Mouse (Mus musculus) CH12.LX (cell line): ENCODE data around the gene Cacna2d2.

Experiments used
- CHD2 ChIP-seq: IDR thresholded peaks from 2 replicates; pipeline ENCODE4 v1.6.1; 2011; ENCODE audit warnings: low read length, improper control_type of control experiment
- GABPA ChIP-seq: IDR thresholded peaks from 2 replicates; pipeline ENCODE4 v1.6.1; 2012; ENCODE audit warnings: low read depth, low read length, improper control_type of control experiment, inconsistent platforms; ENCODE audit not compliant: insufficient replicate concordance
- NELFE ChIP-seq: IDR thresholded peaks from 2 replicates; pipeline ENCODE4 v1.6.1; 2011; ENCODE audit warnings: low read depth, low read length, improper control_type of control experiment
- NRF1 ChIP-seq: IDR thresholded peaks from 2 replicates; pipeline ENCODE4 v1.6.1; 2014; ENCODE audit warnings: low read depth, mild to moderate bottlenecking, inconsistent platforms, low read length, improper control_type of control experiment, moderate library complexity
- ZKSCAN1 ChIP-seq: IDR thresholded peaks from 2 replicates; pipeline ENCODE4 v1.6.1; 2012; ENCODE audit warnings: low read depth, inconsistent platforms, low read length, improper control_type of control experiment, borderline replicate concordance

DNA sequence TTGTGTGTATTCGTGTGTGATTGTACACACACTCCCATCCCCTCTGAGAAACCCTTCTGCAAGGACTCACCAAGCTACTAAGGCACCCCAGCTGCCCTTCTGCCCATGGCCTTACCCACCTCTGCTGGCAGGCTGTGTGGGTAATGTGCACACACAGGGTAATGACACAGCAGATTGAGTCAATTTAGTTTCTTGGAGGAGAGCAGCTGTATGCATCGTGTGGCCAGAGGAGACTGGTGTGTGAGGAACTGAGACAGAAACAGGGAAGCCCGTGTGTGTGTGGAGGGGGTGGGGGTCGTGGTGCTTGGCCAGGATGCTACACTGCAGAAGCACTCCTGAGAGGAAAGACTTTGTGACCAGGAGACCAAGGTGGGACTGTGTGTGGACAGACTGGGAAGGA is 27.0 kb upstream of the Cacna2d2 start:
- no peak for TF ChIP-seq NRF1
- TF ChIP-seq NELFE: no peak
- TF ChIP-seq CHD2: no peak
- no peak for TF ChIP-seq GABPA
- TF ChIP-seq ZKSCAN1: no peak
